Mouse (Mus musculus): ENCODE data around the gene Rpl28.

Rpl28 gene

DNA sequence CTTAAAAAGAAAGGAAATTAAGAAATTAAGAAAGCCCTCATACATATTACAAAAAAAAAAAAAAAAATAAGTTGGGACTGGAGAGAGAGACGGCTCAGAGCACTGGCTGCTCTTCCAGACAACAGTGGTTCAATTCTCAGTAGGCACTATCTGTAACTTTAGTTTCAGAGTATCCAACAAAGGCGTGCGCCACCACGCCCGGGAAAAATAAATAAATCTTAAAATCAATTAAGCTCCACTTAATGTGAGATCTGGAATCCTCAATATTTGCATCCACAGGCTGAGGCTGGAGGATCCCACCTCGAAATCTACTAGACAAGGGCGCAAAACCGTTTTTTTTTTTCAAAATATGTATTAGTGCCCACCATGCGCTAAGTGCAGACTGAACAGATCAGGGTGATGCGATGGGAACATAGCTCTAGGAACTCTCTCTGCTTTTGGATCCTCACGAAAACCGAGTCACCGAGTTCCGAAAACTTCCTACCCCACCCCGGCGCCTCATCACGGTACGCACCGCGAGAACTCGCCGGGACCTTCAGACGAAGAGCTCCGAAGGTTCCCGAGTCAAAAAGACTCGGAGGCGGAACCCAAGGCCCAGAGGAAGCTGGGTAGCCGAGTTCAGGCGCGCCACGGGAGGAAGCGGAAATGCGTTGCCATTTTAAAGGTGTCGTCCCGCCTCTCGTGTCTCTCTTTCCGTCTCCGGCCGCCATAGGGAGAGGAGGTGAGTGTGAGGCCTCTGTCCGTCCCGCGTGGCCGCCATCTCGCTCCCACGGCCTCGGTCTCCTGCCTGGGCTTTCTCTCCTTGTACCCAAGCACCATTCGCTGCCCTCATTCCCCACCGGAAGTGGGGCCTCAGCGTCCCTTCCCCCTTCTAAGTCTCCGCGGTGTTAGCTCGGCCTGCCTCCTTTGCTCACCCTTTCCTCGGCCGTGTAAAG lies at the start of gene Rpl28:
Rpl28 (plus strand) TSS at position 597 of the 935 bp plus-strand sequence.
- peak; percentile 95 to 97 for DNase-seq (ENCODE audit: low spot score in 2 of 2)

GRCm38 (mm10) chr7:4743354-4743753 lies 49.3 kb upstream of the Rpl28 start:
- no peak for DNase-seq (ENCODE audit: low spot score in 2 of 2)

- DNase-seq (ENCODE audit: low spot score in 2 of 2), result no peak
These were observed 47.8 kb upstream of the Rpl28 start for GRCm38 (mm10) chr7:4744886-4745285.

DNA sequence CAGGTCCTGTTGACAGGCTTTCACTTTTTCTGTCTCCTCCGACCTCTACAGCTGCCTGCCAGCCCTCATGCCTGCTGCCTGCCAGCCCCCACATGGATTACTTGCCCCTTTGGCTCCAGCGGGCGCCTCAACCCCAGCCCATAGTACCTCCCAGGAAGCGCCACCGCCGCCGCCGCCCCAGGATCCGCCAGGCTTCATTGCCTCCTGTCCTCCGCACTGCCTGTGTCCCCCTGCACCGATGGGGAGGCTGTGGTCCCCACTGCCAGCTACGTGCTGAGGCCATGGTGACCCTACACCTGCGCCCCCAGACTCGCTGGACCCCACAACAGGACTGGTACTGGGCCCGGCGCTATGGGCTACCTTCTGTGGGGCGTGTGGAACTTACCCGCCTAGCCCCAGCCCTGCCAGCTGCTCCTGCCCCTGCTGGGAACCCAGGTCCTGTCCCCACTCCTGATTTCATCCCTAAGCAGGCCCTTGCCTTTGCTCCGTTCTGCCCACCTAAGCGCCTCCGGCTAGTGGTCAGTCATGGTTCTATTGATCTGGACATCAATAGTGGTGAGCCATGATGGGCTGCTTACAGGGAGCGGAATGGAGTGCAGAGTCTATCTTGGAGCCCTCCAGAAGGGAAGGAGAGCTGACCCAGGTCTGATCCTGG lies 46.2 kb upstream of the Rpl28 start:
- no peak for DNase-seq (ENCODE audit: low spot score in 2 of 2)

DNA sequence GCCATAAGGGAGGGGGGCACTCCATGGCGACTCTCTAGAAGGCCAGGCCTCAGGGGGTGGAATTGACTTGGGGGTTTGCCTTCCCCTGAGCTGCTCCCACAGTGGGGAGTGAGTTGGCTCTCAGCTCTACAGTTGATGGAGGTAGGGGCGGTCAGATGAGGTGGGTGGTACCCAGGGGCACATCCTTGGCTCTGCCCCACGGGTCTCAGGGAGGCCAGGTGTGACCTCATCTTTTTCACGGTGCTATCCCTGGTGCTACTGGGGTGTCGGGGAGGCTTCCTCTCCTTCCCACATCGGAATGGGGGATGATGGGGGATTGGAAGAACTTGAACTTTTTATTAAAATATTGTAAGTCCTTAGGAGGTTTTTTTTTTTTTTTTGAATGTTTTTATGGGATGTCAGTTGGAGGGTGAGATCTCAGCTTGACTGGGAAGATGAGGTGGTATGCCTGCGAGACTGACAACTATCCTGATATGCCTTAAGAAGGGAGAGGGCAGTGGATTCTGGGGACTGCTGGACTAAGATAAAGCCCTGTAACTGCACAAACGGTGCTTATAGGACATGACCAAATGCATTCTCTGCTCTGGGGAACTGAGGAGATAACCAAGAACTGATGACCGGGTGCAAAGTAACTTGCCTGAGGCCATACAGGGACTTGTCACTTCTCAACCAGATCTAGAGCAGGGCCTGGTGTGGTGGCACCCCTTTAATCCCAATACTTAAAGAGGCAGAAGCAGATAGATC lies 45.3 kb upstream of the Rpl28 start:
- DNase-seq (ENCODE audit: low spot score in 2 of 2), result peak in 1 of 2 experiments; percentile 16

GRCm38 (mm10) chr7:4748321-4748720 lies 44.4 kb upstream of the Rpl28 start:
- no peak for DNase-seq (ENCODE audit: low spot score in 2 of 2)

GRCm38 (mm10) chr7:4749169-4749568 lies 43.5 kb upstream of the Rpl28 start:
- no peak for DNase-seq (ENCODE audit: low spot score in 2 of 2)

- DNase-seq (ENCODE audit: low spot score in 2 of 2), result peak in 1 of 2 experiments; percentile 18
These were observed 40.5 kb upstream of the Rpl28 start for GRCm38 (mm10) chr7:4751971-4752820.

GRCm38 (mm10) chr7:4752821-4753570 lies 39.7 kb upstream of the Rpl28 start, which contains the start of gene Cox6b2:
Cox6b2 (minus strand) TSS chr7:4753094.
- DNase-seq (ENCODE audit: low spot score in 2 of 2), result peak; percentile 75 to 83

DNA sequence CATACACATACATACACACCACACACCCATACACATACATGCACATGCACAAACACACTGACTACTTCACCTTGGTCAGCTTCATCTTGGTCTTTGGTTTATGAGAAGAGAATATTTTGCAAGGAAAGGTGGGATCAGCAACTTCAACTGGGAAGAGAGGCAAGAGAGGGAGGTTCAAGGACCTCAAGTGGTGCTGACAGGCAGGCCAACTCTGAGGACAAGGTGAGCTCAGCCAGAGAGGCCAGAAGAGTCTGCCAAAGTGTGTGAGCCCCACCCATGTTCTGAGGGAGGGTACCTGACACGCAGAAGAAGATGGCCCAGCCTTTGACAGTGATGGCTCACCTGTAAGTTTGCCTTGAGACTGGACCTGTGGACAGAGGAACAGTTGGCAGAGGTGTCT lies 33.0 kb upstream of the Rpl28 start:
- DNase-seq (ENCODE audit: low spot score in 2 of 2), result no peak

GRCm38 (mm10) chr7:4764946-4765710 lies 27.5 kb upstream of the Rpl28 start:
- DNase-seq (ENCODE audit: low spot score in 2 of 2), result no peak

DNA sequence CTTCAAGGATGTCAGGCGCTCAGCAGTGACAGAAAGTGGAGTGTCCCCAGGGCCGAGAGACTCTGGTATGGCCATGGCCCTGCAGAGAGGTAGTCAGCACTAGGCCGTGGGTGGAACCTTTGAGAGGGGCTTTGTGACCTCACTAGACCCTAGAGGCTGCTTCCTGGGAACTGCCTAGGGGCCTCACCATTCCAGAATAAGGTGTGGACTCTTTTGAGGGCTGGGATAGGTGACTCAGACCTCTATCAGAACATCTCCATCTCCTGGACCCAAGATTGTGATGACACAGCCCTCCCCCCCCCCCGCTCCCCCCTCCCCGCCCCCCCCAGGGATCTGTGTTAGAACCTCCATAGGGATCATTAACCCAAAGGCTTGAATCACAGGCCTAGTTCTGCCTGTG lies 21.5 kb upstream of the Rpl28 start, which contains the start of gene Fam71e2:
Fam71e2 (minus strand) TSS at position 101 of the 400 bp plus-strand sequence.
- DNase-seq (ENCODE audit: low spot score in 2 of 2), result no peak

GRCm38 (mm10) chr7:4776131-4776530 lies 16.5 kb upstream of the Rpl28 start:
- no peak for DNase-seq (ENCODE audit: low spot score in 2 of 2)

GRCm38 (mm10) chr7:4776861-4777830 lies 15.5 kb upstream of the Rpl28 start:
- DNase-seq (ENCODE audit: low spot score in 2 of 2), result no peak

- no peak for DNase-seq (ENCODE audit: low spot score in 2 of 2)
These were observed 14.6 kb upstream of the Rpl28 start for GRCm38 (mm10) chr7:4777851-4778637.

- DNase-seq (ENCODE audit: low spot score in 2 of 2), result no peak
These were observed 12.8 kb upstream of the Rpl28 start for GRCm38 (mm10) chr7:4779921-4780320.

DNA sequence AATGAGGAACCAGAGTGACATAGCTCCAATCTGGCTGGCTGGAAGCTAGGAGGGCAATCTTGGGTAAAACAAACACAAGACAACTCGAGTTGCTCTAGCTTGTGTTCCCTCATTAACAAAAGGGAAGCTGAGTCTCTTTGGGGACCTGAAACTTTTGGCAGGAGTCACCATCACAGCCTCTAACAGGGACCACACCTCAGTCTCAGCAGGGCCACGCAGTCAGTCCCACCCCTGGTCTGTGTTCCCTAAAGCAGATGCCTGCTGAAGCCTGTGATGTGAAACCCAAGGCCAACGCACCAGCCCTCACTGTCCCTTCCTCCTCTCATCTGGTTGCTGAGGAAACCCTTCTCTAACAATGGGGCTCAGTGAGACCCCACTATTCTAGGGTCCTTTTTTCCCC lies 10.5 kb upstream of the Rpl28 start:
- DNase-seq (ENCODE audit: low spot score in 2 of 2), result no peak

DNA sequence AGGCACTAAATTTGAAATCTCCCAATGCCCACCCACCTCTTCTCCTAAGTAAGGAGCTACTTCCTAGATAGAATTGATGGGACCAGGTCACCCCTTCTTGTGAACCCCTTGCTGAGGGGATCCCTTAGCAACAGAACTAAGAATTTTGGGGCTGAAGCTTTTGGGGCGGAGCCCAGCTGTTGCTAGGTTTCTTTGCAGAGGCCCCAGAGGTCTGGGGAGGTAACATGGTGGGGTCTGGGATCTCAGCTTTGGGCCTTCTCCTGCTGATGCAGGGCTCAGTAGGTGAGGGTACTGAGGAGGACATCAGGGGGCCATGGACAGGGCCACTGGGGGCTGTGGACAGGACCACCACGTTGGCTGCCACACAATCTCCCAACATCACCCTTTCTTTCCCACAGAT lies 9.9 kb upstream of the Rpl28 start, which contains the start of the genes Il11 and Tmem190:
Il11 (minus strand) TSS at position 101 of the 400 bp plus-strand sequence.
Tmem190 (plus strand) TSS at position 179 of the 400 bp plus-strand sequence.
- DNase-seq (ENCODE audit: low spot score in 2 of 2), result no peak
